8 mouse cellular contexts compared by ENCODE assay signal in the genomic region with DNA sequence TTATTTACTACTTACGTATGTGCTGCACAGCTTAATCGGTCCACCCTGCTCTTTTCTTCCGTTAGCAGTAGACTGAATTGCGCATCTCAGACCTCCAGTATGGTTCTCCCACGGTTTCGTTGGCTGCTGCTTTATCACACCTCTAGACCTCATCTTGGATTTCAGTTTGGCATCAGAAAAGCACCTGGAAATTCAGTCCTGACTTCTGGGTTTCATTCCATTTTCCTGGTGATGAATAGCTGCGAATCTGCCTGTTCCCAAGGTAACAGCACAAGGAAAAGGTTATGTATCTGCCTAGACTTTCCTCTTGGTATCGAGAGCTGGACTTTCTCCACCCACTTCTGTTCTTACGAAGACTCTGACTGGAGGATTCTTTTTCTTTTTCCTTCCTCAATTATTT. TPM values are rescaled to one million over a fixed set of nuclear protein-coding genes. Genes with fewer than 3 reads are reported as not detected.
DNase-seq lines count a peak whose midpoint lies in the region; ATAC-seq and TF ChIP-seq lines count a peak whose summit lies in the region.

A gene (minus strand): TSS at position 101 of the 400 bp plus-strand sequence.

- peaks cover 1% of the 10 kb centered on the region for H3K4me1 ChIP-seq in ES-Bruce4 (ENCODE audit: control insufficient read depth, insufficient read depth, low read length)
- H3K4me1 ChIP-seq in hindbrain, embryonic 15.5 days (replicated peaks), result peaks cover 5% of the 10 kb centered on the region; the same call in 1 of the 2 replicates
- H3K4me1 ChIP-seq in liver, postnatal 0 days (ENCODE audit: insufficient read depth), result peaks cover 2% of the 10 kb centered on the region; the same call in 1 of the 2 replicates

- no peak within 1 kb of the TSS for H3K9ac ChIP-seq in ES-Bruce4 (ENCODE audit: low read depth, poor library complexity, severe bottlenecking)
- H3K9ac ChIP-seq in hindbrain, embryonic 15.5 days, result no peak within 1 kb of the TSS
- no peak within 1 kb of the TSS for H3K9ac ChIP-seq in liver, postnatal 0 days (replicated peaks)

- H3K27ac ChIP-seq in ES-Bruce4 (ENCODE audit: insufficient read depth, low read length), result no peak within 1 kb of the TSS
- H3K27ac ChIP-seq in hindbrain, embryonic 15.5 days (replicated peaks), result no peak within 1 kb of the TSS
- H3K27ac ChIP-seq in liver, postnatal 0 days (ENCODE audit: low read depth), result no peak within 1 kb of the TSS

- H3K9me3 ChIP-seq in ES-Bruce4 (replicated peaks; ENCODE audit: control insufficient read depth, insufficient read depth, low read length, poor library complexity, severe bottlenecking), result no peaks in the 10 kb centered on the region
- H3K9me3 ChIP-seq in hindbrain, embryonic 15.5 days, result no peaks in the 10 kb centered on the region
- no peaks in the 10 kb centered on the region for H3K9me3 ChIP-seq in liver, postnatal 0 days (ENCODE audit: low read length)

- no peak for TF ChIP-seq POLR2A in ES-Bruce4 (IDR thresholded peaks at IDR 0.05; ENCODE audit: insufficient read depth, low read length)

- no peaks in the 10 kb centered on the region for H3K36me3 ChIP-seq in ES-Bruce4 (ENCODE audit: control insufficient read depth, insufficient read depth, low read length, poor library complexity, severe bottlenecking)
- no peaks in the 10 kb centered on the region for H3K36me3 ChIP-seq in hindbrain, embryonic 15.5 days
- H3K36me3 ChIP-seq in liver, postnatal 0 days (replicated peaks; ENCODE audit: insufficient read depth, low read length), result no peaks in the 10 kb centered on the region

- no peak for ATAC-seq in hindbrain, embryonic 15.5 days (ENCODE audit: low FRiP score, low read depth)
- no peak for ATAC-seq in liver, postnatal 0 days

- no peak for TF ChIP-seq EP300 in ES-Bruce4 (IDR thresholded peaks at IDR 0.05; ENCODE audit: insufficient read depth, low read depth, low read length)
- no peak for TF ChIP-seq EP300 in liver, postnatal 0 days (IDR thresholded peaks at IDR 0.05; ENCODE audit: low read depth)

- no peak within 1 kb of the TSS for H3K4me2 ChIP-seq in hindbrain, embryonic 15.5 days
- no peak within 1 kb of the TSS for H3K4me2 ChIP-seq in liver, postnatal 0 days (ENCODE audit: low read depth, low read length)

- no peak for TF ChIP-seq CTCF in ES-Bruce4 (IDR thresholded peaks at IDR 0.05; ENCODE audit: low read depth, low read length)
- TF ChIP-seq CTCF in liver, postnatal 0 days (IDR thresholded peaks at IDR 0.05; ENCODE audit: low read depth), result no peak

- 91% methylated on average over 9 of the region's 9 CpGs for WGBS in hindbrain, embryonic 15.5 days
- WGBS in liver, postnatal 0 days (ENCODE audit: insufficient replicate concordance), result 81% methylated on average over 9 of the region's 9 CpGs

- H3K27me3 ChIP-seq in ES-Bruce4 (ENCODE audit: control insufficient read depth, insufficient read depth, low read length, poor library complexity, severe bottlenecking), result no peaks in the 10 kb centered on the region
- no peaks in the 10 kb centered on the region for H3K27me3 ChIP-seq in hindbrain, embryonic 15.5 days
- no peaks in the 10 kb centered on the region for H3K27me3 ChIP-seq in liver, postnatal 0 days (ENCODE audit: insufficient read depth, low read length)

- no peak for DNase-seq in adrenal gland, postnatal 25 days
- no peak for DNase-seq in gastrocnemius, postnatal 10 days
- no peak for DNase-seq in liver, postnatal 0 days
- no peak for DNase-seq in embryo, embryonic 10 days (ENCODE audit: low spot score)
- DNase-seq in right cerebral cortex, postnatal 14 days, result no peak
- no peak for DNase-seq in cerebellum, adult 8-10 months

- no peak within 1 kb of the TSS for H3K4me3 ChIP-seq in ES-Bruce4 (ENCODE audit: low read depth, low read length)
- no peak within 1 kb of the TSS for H3K4me3 ChIP-seq in hindbrain, embryonic 15.5 days
- H3K4me3 ChIP-seq in liver, postnatal 0 days (ENCODE audit: low read depth, low read length), result no peak within 1 kb of the TSS

RNA-seq across cellular contexts. Expression of the gene that starts here (rescaled TPM):
- polyA plus RNA-seq in ES-Bruce4 (2011; ENCODE audit: insufficient read depth, insufficient read length, low read depth, missing spikeins), result 59.1 and 69.8 TPM in 2 replicates
- total RNA-seq in adrenal gland, postnatal 25 days (2021), result 63.4 and 86.2 TPM in 2 replicates
- 10 to 100 TPM; 47.9 to 58.8 TPM for total RNA-seq in gastrocnemius, postnatal 10 days (2021)
- 51.6 and 57.7 TPM in 2 replicates for polyA plus RNA-seq in hindbrain, embryonic 15.5 days (2015; fragmentation: Nextera tagmentation; extraction: Ambion mirVana)
- polyA plus RNA-seq in liver, postnatal 0 days (2015; fragmentation: Nextera tagmentation; extraction: Ambion mirVana), result 15.9 and 21.0 TPM in 2 replicates
